Mouse (Mus musculus) neural tube, embryonic 12.5 days (tissue): ENCODE data around the gene Mcoln1. TPM values are rescaled to one million over a fixed set of nuclear protein-coding genes. Genes with fewer than 3 reads are reported as not detected.

Experiments
- ATAC-seq: fragments of 200-750 bp; cut with Nextera tagmentation; 2 replicates; pipeline ENCODE4 v1.8.0; 2017; ENCODE audit warnings: low read depth, mild to moderate bottlenecking, moderate TSS enrichment, moderate library complexity; ENCODE audit not compliant: low FRiP score
- H3K27ac ChIP-seq: fragments of 300-500 bp; sonication (generic); 2 replicates; pipeline ENCODE4 v1.5.1; 2016
- H3K27me3 ChIP-seq: fragments of 300-500 bp; sonication (generic); replicated peaks from 2 replicates; pipeline ENCODE4 v1.6.1; 2016; ENCODE audit warnings: mild to moderate bottlenecking
- H3K36me3 ChIP-seq: fragments of 300-500 bp; sonication (generic); 2 replicates; pipeline ENCODE4 v1.6.1; 2016; ENCODE audit warnings: mild to moderate bottlenecking
- H3K4me1 ChIP-seq: fragments of 300-500 bp; sonication (generic); 2 replicates; pipeline ENCODE4 v1.6.1; 2016
- H3K4me2 ChIP-seq: fragments of 300-500 bp; sonication (generic); replicated peaks from 2 replicates; pipeline ENCODE4 v1.6.1; 2016; ENCODE audit warnings: mild to moderate bottlenecking
- H3K4me3 ChIP-seq: fragments of 300-500 bp; sonication (generic); 2 replicates; pipeline ENCODE4 v1.5.1; 2016
- H3K9ac ChIP-seq: fragments of 300-500 bp; sonication (generic); 2 replicates; pipeline ENCODE4 v1.6.1; 2016; ENCODE audit warnings: mild to moderate bottlenecking
- H3K9me3 ChIP-seq: fragments of 300-500 bp; sonication (generic); 2 replicates; pipeline ENCODE4 v1.6.1; 2016; ENCODE audit warnings: mild to moderate bottlenecking
- WGBS: fragments of 180-500 bp; shearing (Covaris S2); methylation state at CpG from one replicate; pipeline ENCODE4 v1.1.7; 2016; 5-methylcytosine and 5-hydroxymethylcytosine counted together
- polyA plus RNA-seq: library from polyadenylated mRNA; unstranded; fragments of >200 nt; fragmentation: Nextera tagmentation; extraction: Ambion mirVana; gene quantifications from 2 replicates; pipeline ENCODE4 v1.2.1, GENCODE M21; 2016

The Mcoln1 gene
- polyA plus RNA-seq, 1 experiment from 2014 or later = 78.9 TPM

DNA sequence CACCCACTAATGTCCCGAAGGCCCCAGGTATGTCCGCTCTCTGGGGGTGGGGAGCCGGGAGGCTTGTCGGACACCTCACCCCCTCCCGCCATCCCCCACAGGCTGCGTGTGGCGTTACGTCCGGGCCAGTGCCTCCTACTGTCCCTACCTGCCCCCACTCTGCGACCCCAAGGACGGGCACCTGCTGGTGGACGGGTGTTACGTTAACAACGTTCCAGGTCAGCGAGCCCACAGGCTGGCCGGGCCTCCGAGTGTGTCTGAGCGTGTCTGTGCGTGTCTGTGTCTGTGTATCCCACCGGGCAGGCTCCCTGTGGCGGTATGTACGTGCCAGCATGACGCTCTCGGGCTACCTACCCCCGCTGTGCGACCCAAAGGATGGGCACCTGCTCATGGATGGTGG is 37.4 kb downstream of the Mcoln1 start:
- no peaks in the 10 kb centered on the region for H3K27me3 ChIP-seq
- H3K9ac ChIP-seq = no peak overlapping the region
- no peaks in the 10 kb centered on the region for H3K4me1 ChIP-seq
- no peak overlapping the region for H3K27ac ChIP-seq
- peaks cover 65% of the 10 kb centered on the region for H3K36me3 ChIP-seq
- no peak overlapping the region for H3K4me3 ChIP-seq
- no peaks in the 10 kb centered on the region for H3K9me3 ChIP-seq
- ATAC-seq = no peak
- 95% methylated on average over 26 of the region's 26 CpGs for WGBS
- no peak overlapping the region for H3K4me2 ChIP-seq

DNA sequence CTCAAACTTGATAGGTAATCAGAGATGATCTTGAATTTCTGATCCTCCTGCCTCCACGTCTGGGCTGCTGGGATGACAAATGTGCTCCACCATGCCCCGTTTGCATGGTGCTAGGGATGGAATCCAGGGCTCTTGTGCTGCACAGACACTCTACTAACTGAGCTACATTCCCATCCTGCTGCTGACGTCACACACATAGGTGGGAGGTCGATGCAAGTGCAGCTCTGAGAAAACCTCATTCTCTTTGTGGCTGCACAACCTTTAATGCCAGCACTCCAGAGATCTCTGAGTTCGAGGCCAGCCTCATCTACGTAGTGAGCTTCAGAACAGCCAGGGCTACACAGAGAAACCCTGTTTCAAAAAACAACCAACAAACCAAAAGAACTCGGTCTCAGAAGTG is 38.9 kb downstream of the Mcoln1 start:
- 85% methylated on average over 7 of the region's 7 CpGs for WGBS
- Histone ChIP-seq H3K27me3 (no peaks in the 10 kb centered on the region), H3K9ac (no peak overlapping the region), H3K27ac (no peak overlapping the region), H3K4me3 (no peak overlapping the region), H3K9me3 (no peaks in the 10 kb centered on the region), H3K36me3 (peaks cover 80% of the 10 kb centered on the region), H3K4me2 (no peak overlapping the region), H3K4me1 (no peaks in the 10 kb centered on the region)
- no peak for ATAC-seq

DNA sequence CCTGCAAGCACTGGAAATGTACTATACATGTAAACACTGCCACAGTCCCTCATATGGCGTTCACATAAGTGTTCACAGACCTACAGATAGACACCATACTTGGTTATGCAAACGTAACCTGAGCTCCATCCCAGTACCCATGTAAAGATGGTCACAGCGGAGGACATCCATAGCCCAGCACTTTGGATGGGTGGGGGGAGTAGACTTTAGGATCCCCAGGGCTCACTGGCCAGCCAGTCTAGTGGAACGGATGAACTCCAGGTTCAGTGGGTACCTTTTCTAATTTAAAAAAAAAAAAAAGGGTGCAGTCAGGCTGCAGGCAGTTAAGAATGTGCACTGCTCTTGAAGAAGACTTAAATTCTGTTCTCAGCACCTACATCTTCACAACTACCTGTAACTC is 39.8 kb downstream of the Mcoln1 start:
- Histone ChIP-seq H3K9me3 (no peaks in the 10 kb centered on the region), H3K4me1 (no peaks in the 10 kb centered on the region), H3K36me3 (peaks cover 85% of the 10 kb centered on the region), H3K4me2 (no peak overlapping the region), H3K9ac (no peak overlapping the region), H3K27me3 (no peaks in the 10 kb centered on the region), H3K4me3 (no peak overlapping the region), H3K27ac (no peak overlapping the region)
- ATAC-seq = no peak
- WGBS = 94% methylated on average over 4 of the region's 4 CpGs

DNA sequence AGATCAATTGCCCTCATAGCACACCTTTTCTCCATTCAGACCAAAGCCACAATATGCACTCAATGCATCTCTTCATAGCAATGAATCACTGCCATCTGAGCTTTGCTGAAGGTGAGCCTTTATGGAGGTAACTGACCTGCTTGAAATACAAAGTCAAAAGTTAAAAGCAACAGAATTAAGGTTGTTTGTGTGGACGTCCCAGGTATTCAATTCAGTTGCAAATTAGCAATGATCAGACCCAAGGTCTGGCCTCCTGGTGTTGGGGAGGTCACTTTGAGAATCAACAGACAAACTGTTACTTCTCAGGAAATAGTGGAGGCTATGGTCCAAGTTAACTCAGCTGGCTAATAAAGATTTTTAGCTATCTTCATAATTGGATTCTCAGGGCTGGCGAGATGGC is 46.3 kb downstream of the Mcoln1 start:
- no peaks in the 10 kb centered on the region for H3K27me3 ChIP-seq
- H3K36me3 ChIP-seq = peaks cover 29% of the 10 kb centered on the region
- no peak overlapping the region for H3K9ac ChIP-seq
- no peak overlapping the region for H3K4me3 ChIP-seq
- no peaks in the 10 kb centered on the region for H3K4me1 ChIP-seq
- 86% methylated on average over 2 of the region's 2 CpGs for WGBS
- ATAC-seq = no peak
- H3K4me2 ChIP-seq = no peak overlapping the region
- H3K27ac ChIP-seq = no peak overlapping the region
- H3K9me3 ChIP-seq = no peaks in the 10 kb centered on the region

DNA sequence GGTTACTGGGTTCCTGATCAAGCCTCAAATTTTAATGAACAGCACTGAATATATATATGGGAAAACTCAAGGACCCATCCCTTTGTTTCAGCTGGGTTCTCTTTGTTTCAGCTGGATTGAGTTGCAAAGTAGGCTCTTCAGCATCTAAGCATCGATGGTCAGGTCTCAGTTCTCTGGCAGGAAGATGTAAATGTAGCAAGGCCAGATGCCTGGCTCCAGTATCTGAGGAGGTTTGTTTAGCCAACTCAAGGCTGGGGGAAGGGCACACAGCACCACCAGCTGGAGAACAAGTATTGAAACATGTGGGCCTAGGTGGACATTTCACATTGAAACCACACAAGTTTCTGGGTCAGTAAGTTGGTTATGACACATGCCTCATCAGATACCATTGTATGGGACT is 52.0 kb downstream of the Mcoln1 start:
- Histone ChIP-seq H3K4me1 (no peaks in the 10 kb centered on the region), H3K36me3 (no peaks in the 10 kb centered on the region), H3K4me2 (no peak overlapping the region), H3K27ac (no peak overlapping the region), H3K27me3 (no peaks in the 10 kb centered on the region), H3K4me3 (no peak overlapping the region), H3K9ac (no peak overlapping the region), H3K9me3 (no peaks in the 10 kb centered on the region)
- 82% methylated on average over 1 of the region's 1 CpGs for WGBS
- ATAC-seq = no peak

DNA sequence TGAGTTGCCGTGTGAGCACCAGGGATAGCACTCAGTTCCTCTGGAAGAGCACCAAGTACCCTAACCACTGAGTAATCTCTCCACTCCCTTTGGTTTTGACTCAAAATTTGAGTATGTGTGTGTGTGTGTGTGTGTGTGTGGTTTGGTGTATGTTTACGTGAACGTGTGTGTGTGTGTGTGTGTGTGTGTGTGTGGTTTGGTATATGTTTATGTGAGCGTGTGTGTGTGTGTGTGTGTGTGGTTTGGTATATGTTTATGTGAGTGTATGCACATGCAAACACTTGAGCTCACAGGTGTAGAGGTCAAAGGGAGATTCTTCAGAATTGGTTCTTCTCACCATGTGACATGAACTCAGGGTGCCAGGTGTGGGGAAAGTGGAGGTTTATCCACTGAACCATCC is 55.9 kb downstream of the Mcoln1 start:
- Histone ChIP-seq H3K27ac (no peak overlapping the region), H3K4me2 (no peak overlapping the region), H3K9ac (no peak overlapping the region), H3K36me3 (no peaks in the 10 kb centered on the region), H3K9me3 (no peaks in the 10 kb centered on the region), H3K27me3 (no peaks in the 10 kb centered on the region), H3K4me1 (no peaks in the 10 kb centered on the region), H3K4me3 (no peak overlapping the region)
- peak; percentile 93 for ATAC-seq
- 59% methylated on average over 4 of the region's 4 CpGs for WGBS

Other genes with a start within 250 kb of the Mcoln1 start
- gene Insr, start 220.8 kb upstream of the Mcoln1 start, polyA plus RNA-seq = 53.7 and 55.6 TPM in 2 replicates
- gene A430078G23Rik, start 147.0 kb upstream of the Mcoln1 start, polyA plus RNA-seq = 0.13 TPM in 1 of 2 replicates, not detected in the other
- 12.1 and 13.4 TPM in 2 replicates for gene Arhgef18, start 107.5 kb upstream of the Mcoln1 start, polyA plus RNA-seq
- 3.4 and 4.2 TPM in 2 replicates for gene Pex11g, start 32.8 kb upstream of the Mcoln1 start, polyA plus RNA-seq
- 0.22 TPM in 1 of 2 replicates, not detected in the other for gene Tex45, start 29.6 kb upstream of the Mcoln1 start, polyA plus RNA-seq
- 81.8 and 87.0 TPM in 2 replicates for gene Zfp358, start 7.3 kb upstream of the Mcoln1 start, polyA plus RNA-seq
- 31.2 and 33.9 TPM in 2 replicates for gene Pnpla6, start 14.9 kb downstream of the Mcoln1 start, polyA plus RNA-seq
- gene C330021F23Rik, start 67.5 kb downstream of the Mcoln1 start, polyA plus RNA-seq = 1.3 and 1.8 TPM in 2 replicates
- gene Camsap3, start 86.8 kb downstream of the Mcoln1 start, polyA plus RNA-seq = 22.0 and 28.0 TPM in 2 replicates
- gene Xab2, start 120.9 kb downstream of the Mcoln1 start, polyA plus RNA-seq = 62.3 and 67.2 TPM in 2 replicates
- 129 and 134 TPM in 2 replicates for gene Pet100, start 121.1 kb downstream of the Mcoln1 start, polyA plus RNA-seq
- 0.37 and 0.40 TPM in 2 replicates for gene Pcp2, start 125.1 kb downstream of the Mcoln1 start, polyA plus RNA-seq
- 24.5 and 26.5 TPM in 2 replicates for gene Stxbp2, start 130.5 kb downstream of the Mcoln1 start, polyA plus RNA-seq
- 0.45 TPM in 1 of 2 replicates, not detected in the other for gene Retn, start 155.3 kb downstream of the Mcoln1 start, polyA plus RNA-seq
- 0.13 TPM in 1 of 2 replicates, not detected in the other for gene Mcemp1, start 165.3 kb downstream of the Mcoln1 start, polyA plus RNA-seq
- gene Fcor, start 171.9 kb downstream of the Mcoln1 start, polyA plus RNA-seq = 7.1 and 8.0 TPM in 2 replicates
- 44.5 and 45.6 TPM in 2 replicates for gene Trappc5, start 175.8 kb downstream of the Mcoln1 start, polyA plus RNA-seq
- gene Fcer2a, start 193.7 kb downstream of the Mcoln1 start, polyA plus RNA-seq = 0.30 and 0.41 TPM in 2 replicates
- not detected in 2 replicates for gene Clec4g, start 220.2 kb downstream of the Mcoln1 start, polyA plus RNA-seq
- gene Cd209a, start 248.5 kb downstream of the Mcoln1 start, polyA plus RNA-seq = not detected in 2 replicates